Mouse (Mus musculus): ENCODE data around the gene Aox2. TPM values are rescaled to one million over a fixed set of nuclear protein-coding genes. Genes with fewer than 3 reads are reported as not detected.
A peak's percentile ranks its signal among the peaks of the same experiment; 100 is the strongest.

Gene Aox2
- polyA plus RNA-seq, 1 experiment from 2014 or later = not detected

DNA sequence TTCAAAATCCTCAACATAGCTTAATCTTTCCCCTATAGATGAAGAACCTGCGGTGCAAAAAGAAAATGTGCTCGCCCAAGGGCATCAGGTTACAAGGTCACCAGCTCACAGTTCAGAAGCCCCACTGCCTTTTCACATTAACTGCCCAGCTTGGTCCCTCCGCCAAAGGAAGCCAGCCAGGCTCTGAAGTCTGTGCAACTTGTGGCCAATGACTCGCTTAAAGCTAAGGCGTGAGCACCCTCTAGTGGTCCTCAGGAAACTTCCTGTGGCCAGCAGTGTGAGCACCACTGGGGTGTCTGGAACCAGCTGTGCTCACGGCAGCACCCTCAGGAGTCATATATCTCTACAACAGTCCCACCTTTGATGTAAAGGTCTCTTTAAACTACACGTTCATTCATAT, 18.2 kb downstream of the Aox2 start:
- ATAC-seq (replicated peaks; ENCODE audit: low FRiP score) = peak; percentile 47; the same call in 1 of the 2 replicates
- 7% methylated on average over 7 of the region's 7 CpGs for WGBS

DNA sequence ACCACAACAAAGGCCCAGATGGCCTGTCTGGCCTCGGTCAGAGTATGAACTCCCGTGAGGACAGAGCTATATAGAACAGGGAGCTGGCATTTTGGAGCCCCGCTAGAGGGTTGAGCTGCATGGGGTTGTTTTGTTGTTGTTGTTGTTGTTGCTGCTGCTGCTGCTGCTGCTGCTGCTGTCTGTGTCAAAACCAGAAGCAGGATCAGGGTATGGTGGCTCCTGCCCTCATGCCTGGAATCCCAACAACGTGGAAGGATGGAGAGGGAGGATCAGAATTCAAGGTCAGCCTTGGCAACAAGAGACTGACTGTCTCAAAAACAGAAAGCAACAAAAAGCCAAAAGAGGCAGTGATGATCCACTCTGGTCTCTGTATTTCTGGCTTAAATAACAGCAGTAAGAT, 18.7 kb downstream of the Aox2 start:
- 60% methylated on average over 4 of the region's 4 CpGs for WGBS
- Histone ChIP-seq H3K27ac (ENCODE audit: low read depth, low read length) (no peak overlapping the region), H3K27me3 (replicated peaks; ENCODE audit: control insufficient read depth, insufficient read depth, low read length) (no peaks in the 10 kb centered on the region), H3K9me3 (ENCODE audit: control insufficient read depth, low read length) (no peaks in the 10 kb centered on the region), H3K36me3 (ENCODE audit: control insufficient read depth, insufficient read depth, low read length) (no peaks in the 10 kb centered on the region), H3K4me3 (ENCODE audit: low read depth, low read length) (no peak overlapping the region), H3K9ac (ENCODE audit: low read depth, low read length) (no peak overlapping the region), H3K4me1 (replicated peaks; ENCODE audit: control insufficient read depth, insufficient read depth, low read length) (no peaks in the 10 kb centered on the region), H3K4me2 (no peak overlapping the region)
- DNase-seq (ENCODE audit: low spot score) (no peak), ATAC-seq (replicated peaks; ENCODE audit: low FRiP score) (no peak)

More for the DNA sequence above, 18.2 kb downstream of the Aox2 start:
- Histone ChIP-seq H3K27me3 (replicated peaks; ENCODE audit: control insufficient read depth, insufficient read depth, low read length) (no peaks in the 10 kb centered on the region), H3K9ac (ENCODE audit: low read depth, low read length) (no peak overlapping the region), H3K9me3 (ENCODE audit: control insufficient read depth, low read length) (no peaks in the 10 kb centered on the region), H3K4me3 (ENCODE audit: low read depth, low read length) (no peak overlapping the region), H3K27ac (ENCODE audit: low read depth, low read length) (no peak overlapping the region), H3K4me1 (replicated peaks; ENCODE audit: control insufficient read depth, insufficient read depth, low read length) (no peaks in the 10 kb centered on the region), H3K36me3 (ENCODE audit: control insufficient read depth, insufficient read depth, low read length) (no peaks in the 10 kb centered on the region), H3K4me2 (no peak overlapping the region)
- peak; percentile 37 for DNase-seq (ENCODE audit: low spot score)

- WGBS = 62% methylated on average over 6 of the region's 6 CpGs
- no peak for ATAC-seq (replicated peaks; ENCODE audit: low FRiP score)
- H3K9ac ChIP-seq (ENCODE audit: low read depth, low read length) = no peak overlapping the region
These were observed 20.2 kb downstream of the Aox2 start for GRCm38 (mm10) chr1:58298347-58298746.

DNA sequence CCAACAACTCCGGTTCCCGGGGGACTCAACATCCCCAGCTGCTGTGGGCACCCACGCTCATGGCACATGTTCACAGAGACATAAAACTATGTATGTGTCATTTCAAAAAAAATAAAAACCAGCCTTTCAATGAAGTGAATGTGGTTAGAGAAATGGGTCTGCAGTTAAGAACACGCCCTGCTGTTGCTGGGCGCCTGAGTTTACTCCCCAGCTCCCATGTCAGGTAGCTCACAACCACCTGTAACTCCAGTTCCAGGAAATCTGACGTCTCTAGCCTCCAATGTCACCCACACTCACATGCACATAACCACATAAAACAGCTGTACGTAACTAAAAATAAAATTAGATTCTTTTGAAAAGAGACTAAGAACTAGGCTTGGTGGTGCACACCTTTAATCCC, 22.9 kb downstream of the Aox2 start:
- H3K9me3 ChIP-seq (ENCODE audit: control insufficient read depth, low read length) = no peaks in the 10 kb centered on the region
- no peaks in the 10 kb centered on the region for H3K4me1 ChIP-seq (replicated peaks; ENCODE audit: control insufficient read depth, insufficient read depth, low read length)
- H3K4me3 ChIP-seq (ENCODE audit: low read depth, low read length) = no peak overlapping the region
- H3K27ac ChIP-seq (ENCODE audit: low read depth, low read length) = no peak overlapping the region
- WGBS = 87% methylated on average over 7 of the region's 7 CpGs
- no peak for DNase-seq (ENCODE audit: low spot score)
- H3K36me3 ChIP-seq (ENCODE audit: control insufficient read depth, insufficient read depth, low read length) = no peaks in the 10 kb centered on the region
- no peak overlapping the region for H3K9ac ChIP-seq (ENCODE audit: low read depth, low read length)
- no peak overlapping the region for H3K4me2 ChIP-seq
- H3K27me3 ChIP-seq (replicated peaks; ENCODE audit: control insufficient read depth, insufficient read depth, low read length) = no peaks in the 10 kb centered on the region
- ATAC-seq (replicated peaks; ENCODE audit: low FRiP score) = no peak

More at GRCm38 (mm10) chr1:58298347-58298746, 20.2 kb downstream of the Aox2 start:
- Histone ChIP-seq H3K4me2 (no peak overlapping the region), H3K36me3 (ENCODE audit: control insufficient read depth, insufficient read depth, low read length) (no peaks in the 10 kb centered on the region), H3K27me3 (replicated peaks; ENCODE audit: control insufficient read depth, insufficient read depth, low read length) (no peaks in the 10 kb centered on the region), H3K4me1 (replicated peaks; ENCODE audit: control insufficient read depth, insufficient read depth, low read length) (no peaks in the 10 kb centered on the region), H3K4me3 (ENCODE audit: low read depth, low read length) (no peak overlapping the region), H3K9me3 (ENCODE audit: control insufficient read depth, low read length) (no peaks in the 10 kb centered on the region), H3K27ac (ENCODE audit: low read depth, low read length) (no peak overlapping the region)
- no peak for DNase-seq (ENCODE audit: low spot score)

DNA sequence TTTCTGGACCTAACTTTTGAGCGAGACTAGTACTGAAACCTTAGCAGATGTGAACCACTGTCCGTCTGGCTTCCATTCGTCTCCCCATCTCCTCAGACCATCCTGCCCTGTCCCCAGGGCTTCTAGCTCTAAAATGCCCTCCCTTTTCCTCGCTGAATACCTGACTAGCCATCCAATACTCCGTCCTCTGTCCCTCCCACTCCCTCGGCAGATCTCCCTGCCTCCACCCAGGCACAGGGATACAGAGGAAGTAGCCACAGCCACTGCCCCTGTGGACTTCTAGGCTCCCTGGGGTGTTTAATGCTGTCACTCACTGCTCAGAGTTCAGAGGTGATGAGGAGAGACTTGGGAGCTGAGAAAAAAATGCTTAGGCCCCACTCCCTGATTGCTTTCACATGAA, 23.9 kb downstream of the Aox2 start:
- Histone ChIP-seq H3K9me3 (ENCODE audit: control insufficient read depth, low read length) (no peaks in the 10 kb centered on the region), H3K4me1 (replicated peaks; ENCODE audit: control insufficient read depth, insufficient read depth, low read length) (no peaks in the 10 kb centered on the region), H3K4me3 (ENCODE audit: low read depth, low read length) (no peak overlapping the region), H3K9ac (ENCODE audit: low read depth, low read length) (no peak overlapping the region), H3K4me2 (no peak overlapping the region), H3K27ac (ENCODE audit: low read depth, low read length) (no peak overlapping the region), H3K36me3 (ENCODE audit: control insufficient read depth, insufficient read depth, low read length) (no peaks in the 10 kb centered on the region), H3K27me3 (replicated peaks; ENCODE audit: control insufficient read depth, insufficient read depth, low read length) (no peaks in the 10 kb centered on the region)
- 70% methylated on average over 6 of the region's 6 CpGs for WGBS
- ATAC-seq (replicated peaks; ENCODE audit: low FRiP score) = no peak
- DNase-seq (ENCODE audit: low spot score) = no peak

GRCm38 (mm10) chr1:58303009-58303408, 24.9 kb downstream of the Aox2 start:
- Histone ChIP-seq H3K9me3 (ENCODE audit: control insufficient read depth, low read length) (no peaks in the 10 kb centered on the region), H3K4me2 (no peak overlapping the region), H3K36me3 (ENCODE audit: control insufficient read depth, insufficient read depth, low read length) (no peaks in the 10 kb centered on the region), H3K27ac (ENCODE audit: low read depth, low read length) (no peak overlapping the region), H3K27me3 (replicated peaks; ENCODE audit: control insufficient read depth, insufficient read depth, low read length) (no peaks in the 10 kb centered on the region), H3K4me3 (ENCODE audit: low read depth, low read length) (no peak overlapping the region), H3K9ac (ENCODE audit: low read depth, low read length) (no peak overlapping the region), H3K4me1 (replicated peaks; ENCODE audit: control insufficient read depth, insufficient read depth, low read length) (no peaks in the 10 kb centered on the region)
- DNase-seq (ENCODE audit: low spot score) = no peak
- 83% methylated on average over 6 of the region's 6 CpGs for WGBS
- no peak for ATAC-seq (replicated peaks; ENCODE audit: low FRiP score)

- WGBS = 53% methylated on average over 4 of the region's 4 CpGs
- Histone ChIP-seq H3K36me3 (ENCODE audit: control insufficient read depth, insufficient read depth, low read length) (no peaks in the 10 kb centered on the region), H3K4me1 (replicated peaks; ENCODE audit: control insufficient read depth, insufficient read depth, low read length) (no peaks in the 10 kb centered on the region), H3K4me3 (ENCODE audit: low read depth, low read length) (no peak overlapping the region), H3K9me3 (ENCODE audit: control insufficient read depth, low read length) (no peaks in the 10 kb centered on the region), H3K9ac (ENCODE audit: low read depth, low read length) (no peak overlapping the region), H3K27me3 (replicated peaks; ENCODE audit: control insufficient read depth, insufficient read depth, low read length) (no peaks in the 10 kb centered on the region), H3K27ac (ENCODE audit: low read depth, low read length) (no peak overlapping the region), H3K4me2 (no peak overlapping the region)
- DNase-seq (ENCODE audit: low spot score) (no peak), ATAC-seq (replicated peaks; ENCODE audit: low FRiP score) (no peak)
These were observed 25.6 kb downstream of the Aox2 start for GRCm38 (mm10) chr1:58303726-58304125.

GRCm38 (mm10) chr1:58304296-58304695, 26.2 kb downstream of the Aox2 start:
- Histone ChIP-seq H3K4me1 (replicated peaks; ENCODE audit: control insufficient read depth, insufficient read depth, low read length) (no peaks in the 10 kb centered on the region), H3K36me3 (ENCODE audit: control insufficient read depth, insufficient read depth, low read length) (no peaks in the 10 kb centered on the region), H3K9ac (ENCODE audit: low read depth, low read length) (no peak overlapping the region), H3K4me3 (ENCODE audit: low read depth, low read length) (no peak overlapping the region), H3K4me2 (no peak overlapping the region), H3K9me3 (ENCODE audit: control insufficient read depth, low read length) (no peaks in the 10 kb centered on the region), H3K27me3 (replicated peaks; ENCODE audit: control insufficient read depth, insufficient read depth, low read length) (no peaks in the 10 kb centered on the region), H3K27ac (ENCODE audit: low read depth, low read length) (no peak overlapping the region)
- no peak for DNase-seq (ENCODE audit: low spot score)
- no peak for ATAC-seq (replicated peaks; ENCODE audit: low FRiP score)
- 70% methylated on average over 12 of the region's 12 CpGs for WGBS

GRCm38 (mm10) chr1:58307181-58307580, 29.1 kb downstream of the Aox2 start:
- Histone ChIP-seq H3K27me3 (replicated peaks; ENCODE audit: control insufficient read depth, insufficient read depth, low read length) (no peaks in the 10 kb centered on the region), H3K4me3 (ENCODE audit: low read depth, low read length) (no peak overlapping the region), H3K9me3 (ENCODE audit: control insufficient read depth, low read length) (no peaks in the 10 kb centered on the region), H3K4me1 (replicated peaks; ENCODE audit: control insufficient read depth, insufficient read depth, low read length) (no peaks in the 10 kb centered on the region), H3K9ac (ENCODE audit: low read depth, low read length) (no peak overlapping the region), H3K36me3 (ENCODE audit: control insufficient read depth, insufficient read depth, low read length) (no peaks in the 10 kb centered on the region), H3K27ac (ENCODE audit: low read depth, low read length) (no peak overlapping the region), H3K4me2 (no peak overlapping the region)
- no peak for DNase-seq (ENCODE audit: low spot score)
- 72% methylated on average over 8 of the region's 8 CpGs for WGBS
- ATAC-seq (replicated peaks; ENCODE audit: low FRiP score) = no peak
